Mouse (Mus musculus): Measurements from ENCODE around the gene Adamts5. TPM values are rescaled to one million over a fixed set of nuclear protein-coding genes. Genes with fewer than 3 reads are reported as not detected.

Adamts5 gene
- total RNA-seq, 1 experiment from 2014 or later = not detected

GRCm38 (mm10) chr16:85854505-85854904 is 47.1 kb downstream of the Adamts5 start:
- no peak for ATAC-seq (replicated peaks; ENCODE audit: insufficient number of reproducible peaks, low FRiP score, low TSS enrichment, poor library complexity, severe bottlenecking)

- no peak for ATAC-seq (replicated peaks; ENCODE audit: insufficient number of reproducible peaks, low FRiP score, low TSS enrichment, poor library complexity, severe bottlenecking)
Observed at GRCm38 (mm10) chr16:85827066-85827465, 74.6 kb downstream of the Adamts5 start.

GRCm38 (mm10) chr16:85822330-85822916 is 79.2 kb downstream of the Adamts5 start:
- ATAC-seq (replicated peaks; ENCODE audit: insufficient number of reproducible peaks, low FRiP score, low TSS enrichment, poor library complexity, severe bottlenecking) = no peak

GRCm38 (mm10) chr16:85819808-85820458 is 81.7 kb downstream of the Adamts5 start:
- no peak for ATAC-seq (replicated peaks; ENCODE audit: insufficient number of reproducible peaks, low FRiP score, low TSS enrichment, poor library complexity, severe bottlenecking)

- ATAC-seq (replicated peaks; ENCODE audit: insufficient number of reproducible peaks, low FRiP score, low TSS enrichment, poor library complexity, severe bottlenecking) = no peak
Observed at GRCm38 (mm10) chr16:85814116-85814515, 87.5 kb downstream of the Adamts5 start.

GRCm38 (mm10) chr16:85807626-85808025 is 94.0 kb downstream of the Adamts5 start:
- ATAC-seq (replicated peaks; ENCODE audit: insufficient number of reproducible peaks, low FRiP score, low TSS enrichment, poor library complexity, severe bottlenecking) = no peak

- ATAC-seq (replicated peaks; ENCODE audit: insufficient number of reproducible peaks, low FRiP score, low TSS enrichment, poor library complexity, severe bottlenecking) = no peak
Observed at GRCm38 (mm10) chr16:85807072-85807471, 94.6 kb downstream of the Adamts5 start.

Other genes starting within 250 kb of the Adamts5 start
- gene Adamts1, start 98.7 kb downstream of the Adamts5 start, total RNA-seq (2017) = 0.43 TPM in 1 of 3 replicates, not detected in the others